Mouse (Mus musculus): ENCODE measurements at regions not wholly inside any gene's neighbourhood (a gene's known extent, or its start where the extent isn't known, plus 50 kb on each side); places are given as distances from the start of the nearest gene placed in this dataset.

DNA sequence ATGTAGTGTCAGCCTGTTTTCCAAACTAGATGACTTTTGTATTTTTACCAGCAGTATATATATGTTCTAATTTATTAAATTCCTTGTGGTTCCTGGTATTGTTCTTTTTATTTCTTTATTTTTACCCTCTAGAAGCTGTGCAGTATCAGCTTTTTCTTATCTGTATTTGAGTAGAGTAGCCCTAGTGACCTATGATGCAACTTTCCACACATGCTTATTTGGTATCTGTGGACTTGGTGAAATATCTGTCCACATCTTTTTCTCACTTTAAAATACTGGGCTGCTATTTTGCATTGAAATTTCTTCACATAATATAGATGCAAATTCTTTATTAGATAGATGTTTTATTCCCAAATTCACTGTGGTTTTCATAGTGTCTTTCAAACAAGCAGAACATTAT is 97.1 kb downstream of the Rgs2 start:
- TF ChIP-seq GATA1 (IDR thresholded peaks at IDR 0.05; ENCODE audit: borderline replicate concordance, low read length) (no peak), FLI1 (IDR thresholded peaks at IDR 0.05; ENCODE audit: low read length) (no peak)

Measured in megakaryocyte, embryonic 14.5 days (primary cell).